Mouse (Mus musculus) brain, adult 2 months (tissue): ENCODE measurements around the gene Gm11562.
"Not testable (repeated sequence)": the region's sequence is repeated elsewhere in the genome, so short reads cannot be mapped to it uniquely, and the experiment has no call there.

Experiments used
- DNase-seq: peaks from one replicate; pipeline ENCODE4 v3.0.0; 2011; ENCODE audit warnings: low read depth, low spot score

Gene Gm11562

DNA sequence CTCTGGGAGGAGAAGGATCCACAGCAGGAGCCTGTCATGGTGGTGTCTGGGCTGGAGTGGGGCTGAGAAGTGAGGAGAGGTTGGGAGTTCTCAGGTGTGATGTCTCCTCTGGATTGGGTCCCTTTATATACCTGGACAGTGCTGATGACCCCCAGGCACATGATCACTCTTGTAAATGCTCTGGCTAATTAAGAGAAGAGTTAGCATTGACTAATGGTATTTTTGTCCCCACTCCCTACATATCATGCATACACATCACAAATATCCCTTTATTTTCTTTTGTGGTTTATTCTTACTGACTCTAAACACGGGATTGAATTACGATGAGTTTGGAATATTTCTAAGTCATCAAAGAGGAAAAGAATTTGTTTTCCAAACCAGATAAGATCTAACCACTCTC, at the start of gene Gm11562:
Gene Gm11562 (minus strand): TSS at position 101 of the 400 bp plus-strand sequence.
- DNase-seq: no peak

DNA sequence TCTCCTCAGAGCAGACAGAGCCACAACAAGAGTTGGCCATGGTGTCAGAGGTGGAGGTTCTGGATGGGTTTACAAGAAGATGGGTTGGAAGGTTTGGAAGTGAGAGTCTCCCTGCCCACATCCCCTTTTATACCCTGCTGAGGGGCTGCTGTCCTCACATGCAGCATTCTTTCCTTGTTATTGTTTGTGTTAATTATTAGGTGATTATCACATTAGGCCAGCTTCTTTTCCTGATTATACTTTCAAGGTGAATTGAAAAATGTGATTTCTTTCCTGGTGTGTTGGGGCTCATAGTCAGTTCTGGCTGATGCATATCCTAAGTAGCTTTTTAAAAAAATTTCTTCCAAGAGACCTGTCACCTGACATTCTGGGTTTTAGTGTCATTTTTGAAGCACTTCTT, 45.6 kb upstream of the Gm11562 start, which contains the start of gene Krtap4-6:
Gene Krtap4-6 (minus strand): TSS at position 101 of the 400 bp plus-strand sequence.
- DNase-seq: no peak

GRCm38 (mm10) chr11:99662802-99663201, 42.6 kb upstream of the Gm11562 start:
- DNase-seq: no peak

GRCm38 (mm10) chr11:99659256-99659655, 39.0 kb upstream of the Gm11562 start:
- DNase-seq: no peak

DNA sequence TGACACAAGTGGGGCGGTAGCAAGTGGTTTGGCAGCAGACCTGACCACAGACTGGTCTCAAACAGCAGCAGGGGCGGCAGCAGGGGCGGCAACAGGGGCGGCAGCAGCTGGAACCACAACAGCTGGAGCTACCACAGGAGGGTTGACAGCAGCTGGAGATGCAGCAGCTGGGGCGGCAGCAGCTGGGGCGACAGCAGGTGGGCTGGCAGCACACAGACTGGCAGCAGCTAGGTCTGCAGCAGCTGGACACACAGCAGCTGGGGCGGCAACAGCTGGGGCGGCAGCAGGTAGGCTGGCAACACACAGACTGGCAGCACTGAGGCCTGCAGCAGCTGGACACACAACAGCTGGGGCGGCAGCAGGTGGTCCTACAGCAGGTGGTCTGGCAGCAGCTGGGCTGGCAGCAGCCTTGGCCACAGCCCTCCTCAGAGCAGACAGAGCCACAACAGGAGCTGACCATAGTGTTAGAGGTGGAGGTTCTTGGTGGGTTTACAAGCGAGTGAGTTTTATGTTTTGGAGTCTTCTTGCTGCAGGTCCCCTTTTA, 38.3 kb upstream of the Gm11562 start, which contains the start of gene Gm11563:
Gene Gm11563 (minus strand): TSS at position 494 of the 544 bp plus-strand sequence.
- not testable (repeated sequence) for DNase-seq

DNA sequence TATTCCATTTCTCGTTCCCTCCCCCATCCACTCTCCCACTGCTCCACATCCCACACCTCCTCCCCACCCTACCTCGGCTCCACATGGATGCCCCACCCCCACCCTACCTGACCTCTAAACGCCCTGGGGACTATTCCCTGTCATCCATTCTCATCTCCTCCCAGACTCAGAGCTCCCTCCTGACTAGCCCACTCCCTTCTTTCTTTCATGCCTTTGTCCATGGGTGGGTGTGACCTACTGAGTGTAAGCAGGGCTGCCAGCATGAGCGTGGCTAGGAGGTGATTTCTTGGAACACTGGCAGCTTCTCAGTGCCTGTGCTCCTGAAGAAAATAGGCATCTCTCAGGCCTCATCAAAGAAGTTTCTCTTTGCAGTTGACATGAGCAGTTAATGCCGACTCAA, 36.8 kb upstream of the Gm11562 start:
- DNase-seq: no peak

GRCm38 (mm10) chr11:99650136-99650535, 29.9 kb upstream of the Gm11562 start, which contains the start of gene Gm11555:
Gene Gm11555, minus strand, starts transcription at chr11:99650236.
- no peak for DNase-seq

DNA sequence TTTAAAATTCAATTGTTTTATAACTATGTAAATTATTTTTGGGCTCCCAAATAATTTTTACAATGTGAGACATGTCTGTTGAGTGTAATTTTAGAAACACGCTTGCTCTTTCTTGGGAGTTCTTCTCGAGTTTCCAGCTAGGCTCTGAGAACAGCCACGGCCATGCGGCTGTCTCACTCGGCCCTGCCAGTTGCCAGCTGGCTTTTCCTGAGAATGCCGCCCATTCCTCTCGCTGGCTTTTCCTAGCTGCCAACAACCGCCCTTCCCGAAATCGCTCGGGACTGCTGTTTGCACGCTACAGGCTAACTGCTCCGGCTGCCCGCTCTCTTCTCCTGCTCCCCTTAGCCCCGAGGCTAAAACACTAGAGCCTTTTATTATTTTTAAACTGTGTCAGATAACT, 26.2 kb upstream of the Gm11562 start:
- DNase-seq: peak; percentile 66

GRCm38 (mm10) chr11:99644351-99644750, 24.1 kb upstream of the Gm11562 start:
- DNase-seq: peak; percentile 48

DNA sequence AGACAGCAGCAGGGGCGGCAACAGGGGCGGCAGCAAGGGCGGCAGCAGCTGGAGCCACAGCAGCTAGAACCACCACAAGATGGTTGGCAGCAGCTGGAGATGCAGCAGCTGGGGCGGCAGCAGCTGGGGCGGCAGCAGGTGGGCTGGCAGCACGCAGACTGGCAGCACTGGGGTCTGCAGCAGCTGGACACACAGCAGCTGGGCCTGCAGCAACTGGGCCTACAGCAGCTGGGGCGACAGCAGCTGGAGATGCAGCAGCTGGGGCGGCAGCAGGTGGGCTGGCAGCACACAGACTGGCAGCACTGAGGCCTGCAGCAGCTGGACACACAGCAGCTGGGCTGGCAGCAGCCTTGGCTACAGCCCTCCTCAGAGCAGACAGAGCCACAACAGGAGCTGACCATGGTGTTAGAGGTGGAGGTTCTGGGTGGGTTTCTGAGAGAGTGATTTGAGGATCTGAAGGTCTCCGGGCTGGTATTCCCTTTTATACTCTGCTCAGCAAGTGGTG, 23.5 kb upstream of the Gm11562 start, which contains the start of gene Krtap4-7:
Gene Krtap4-7 (minus strand): TSS at position 455 of the 505 bp plus-strand sequence.
- DNase-seq: not testable (repeated sequence)

DNA sequence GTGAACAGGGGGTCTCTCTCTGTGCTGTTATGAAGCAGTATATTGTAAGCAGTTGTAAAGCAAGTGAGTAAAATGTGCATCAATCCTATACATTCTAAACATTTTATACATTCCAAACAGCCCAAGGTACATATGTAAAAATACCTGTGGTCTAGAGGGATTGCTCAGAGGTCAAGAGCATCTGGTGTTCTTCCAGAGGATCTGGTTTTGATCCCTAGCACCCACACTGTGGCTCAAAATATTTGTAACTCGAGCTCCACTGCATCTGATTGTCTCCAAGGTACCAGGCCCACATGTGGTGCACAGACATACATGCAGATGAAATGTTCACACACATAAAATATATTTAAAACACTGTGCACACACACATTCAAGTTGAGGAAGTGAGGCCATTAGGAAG, 20.7 kb upstream of the Gm11562 start:
- no peak for DNase-seq

- peak; percentile 72 for DNase-seq
These were observed 16.9 kb upstream of the Gm11562 start for GRCm38 (mm10) chr11:99637086-99637485.

DNA sequence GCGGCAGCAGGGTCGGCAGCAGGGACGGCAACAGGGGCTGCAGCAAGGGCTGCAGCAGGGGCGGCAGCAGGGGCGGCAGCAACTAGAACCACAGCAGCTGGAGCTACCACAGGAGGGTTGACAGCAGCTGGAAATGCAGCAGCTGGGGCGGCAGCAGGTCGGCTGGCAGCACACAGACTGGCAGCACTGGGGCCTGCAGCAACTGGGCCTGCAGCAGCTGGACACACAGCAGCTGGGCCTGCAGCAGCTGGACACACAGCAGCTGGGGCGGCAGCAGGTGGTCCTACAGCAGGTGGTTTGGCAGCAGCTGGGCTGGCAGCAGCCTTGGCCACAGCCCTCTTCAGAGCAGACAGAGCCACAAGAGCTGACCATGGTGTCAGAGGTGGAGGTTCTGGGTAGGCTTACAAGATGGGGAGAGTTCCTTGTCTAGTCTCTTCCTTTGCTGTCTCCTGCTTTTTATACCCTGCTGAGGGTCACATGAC, 14.5 kb upstream of the Gm11562 start, which contains the start of gene Krtap4-2:
Gene Krtap4-2 (minus strand): TSS at position 432 of the 482 bp plus-strand sequence.
- no peak for DNase-seq

GRCm38 (mm10) chr11:99633293-99633692, 13.1 kb upstream of the Gm11562 start:
- DNase-seq: peak; percentile 71

DNA sequence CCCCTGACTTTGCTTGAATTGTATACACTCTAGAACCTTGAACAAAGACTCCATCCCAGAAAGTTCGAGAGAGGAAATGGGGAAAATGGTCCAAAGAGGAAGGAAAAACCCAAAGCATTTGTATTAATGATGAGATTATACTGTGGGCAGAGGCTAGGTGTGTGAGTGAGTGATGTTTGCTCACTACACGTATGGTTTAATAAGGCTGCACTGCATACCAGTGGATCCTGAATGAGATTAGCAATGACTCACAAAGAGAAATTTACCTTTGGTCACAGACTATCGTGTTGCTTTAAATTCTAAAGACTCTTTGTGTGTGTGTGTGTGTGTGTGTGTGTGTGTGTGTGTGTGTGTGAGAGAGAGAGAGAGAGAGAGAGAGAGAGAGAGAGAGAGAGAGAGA, 10.7 kb upstream of the Gm11562 start:
- DNase-seq: no peak

DNA sequence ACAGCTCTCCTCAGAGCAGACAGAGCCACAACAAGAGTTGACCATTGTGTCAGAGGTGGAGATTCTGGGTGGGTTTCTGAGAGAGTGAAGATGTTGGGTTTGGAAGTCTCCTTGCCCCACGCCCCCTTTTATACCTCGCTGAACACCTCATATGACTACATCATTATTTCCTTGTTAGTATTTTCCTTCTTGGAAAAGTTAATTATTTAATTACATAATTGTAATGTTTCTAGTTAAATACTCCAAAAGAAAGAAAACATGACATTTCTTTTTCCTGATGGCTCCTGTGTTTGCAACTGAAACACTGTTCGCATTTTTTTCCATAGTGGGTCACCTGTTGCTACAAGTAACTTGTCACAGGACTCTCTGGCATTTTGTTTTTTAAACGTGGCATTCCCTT, 7.9 kb upstream of the Gm11562 start, which contains the start of gene Krtap4-1:
Gene Krtap4-1 (minus strand): TSS at position 101 of the 400 bp plus-strand sequence.
- DNase-seq: no peak

- peak; percentile 43 for DNase-seq
These were observed 5.4 kb downstream of the Gm11562 start, which contains the start of gene Krtap2-4 for GRCm38 (mm10) chr11:99614796-99615363. Gene Krtap2-4, minus strand, starts transcription at chr11:99614846.

GRCm38 (mm10) chr11:99610089-99610488, 10.1 kb downstream of the Gm11562 start, which contains the start of gene Gm11937:
Gene Gm11937, minus strand, starts transcription at chr11:99610189.
- DNase-seq: not testable (repeated sequence)

DNA sequence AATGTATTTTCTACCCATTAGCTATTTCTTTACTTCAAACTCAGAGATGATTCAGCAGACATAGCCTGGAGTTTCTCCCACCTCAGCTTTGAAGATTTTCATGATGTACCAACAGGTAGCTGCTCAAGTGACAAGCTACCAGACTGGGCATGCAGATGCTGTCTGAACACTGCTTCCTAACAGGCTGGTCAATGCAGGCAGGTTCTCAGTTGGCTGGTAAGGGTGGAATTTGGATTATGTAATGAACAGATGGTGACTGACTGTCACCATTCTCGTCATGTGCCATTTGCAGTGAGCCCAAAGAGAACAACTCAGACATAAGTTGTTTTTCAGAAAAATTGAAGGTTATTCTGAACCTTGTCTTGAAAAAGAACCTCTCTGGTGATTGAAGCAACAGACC, 11.1 kb downstream of the Gm11562 start:
- peak; percentile 82 for DNase-seq

DNA sequence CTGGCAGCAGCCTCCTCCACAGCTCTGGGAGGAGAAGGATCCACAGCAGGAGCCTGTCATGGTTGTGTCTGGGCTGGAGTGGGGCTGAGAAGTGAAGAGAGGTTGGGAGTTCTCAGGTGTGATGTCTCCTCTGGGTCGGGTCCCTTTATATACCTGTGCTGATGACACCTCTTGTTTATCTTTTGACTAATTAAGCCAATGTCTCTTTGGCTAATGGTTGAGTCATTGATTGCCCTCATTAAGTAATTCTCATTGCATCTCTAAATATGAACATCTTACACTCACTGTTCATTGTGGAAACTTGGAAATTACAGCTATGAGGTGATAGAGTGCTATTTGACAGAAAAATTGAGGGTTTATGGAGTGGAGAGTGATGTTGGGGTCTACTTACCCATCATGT, 17.0 kb downstream of the Gm11562 start, which contains the start of gene Gm11938:
Gene Gm11938 (minus strand): TSS at position 101 of the 400 bp plus-strand sequence.
- not testable (repeated sequence) for DNase-seq

- DNase-seq: not testable (repeated sequence)
These were observed 22.5 kb downstream of the Gm11562 start, which contains the start of gene Krtap9-3 for GRCm38 (mm10) chr11:99597742-99598141. Gene Krtap9-3, minus strand, starts transcription at chr11:99598105.

DNA sequence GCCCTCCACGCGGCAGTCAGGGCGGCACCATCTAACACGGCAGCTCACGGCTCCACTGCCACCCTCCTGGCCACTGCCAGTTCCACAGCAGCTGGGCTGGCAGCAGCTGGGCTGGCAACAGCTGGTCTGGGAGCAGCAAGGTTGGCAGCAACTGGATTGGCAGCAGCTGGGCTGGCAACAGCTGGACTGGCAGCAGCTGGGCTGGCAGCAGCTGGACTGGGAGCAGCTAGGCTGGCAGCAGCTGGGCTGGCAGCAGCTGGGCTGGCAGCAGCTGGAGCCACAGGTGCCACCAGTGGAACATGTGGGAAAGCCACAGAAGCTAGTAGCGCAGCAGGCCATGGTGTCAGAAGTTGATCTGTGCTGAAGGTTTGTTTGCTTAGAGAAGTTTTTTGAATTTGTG, 29.3 kb downstream of the Gm11562 start, which contains the start of gene Krtap1-3:
Gene Krtap1-3 (minus strand): TSS at position 359 of the 400 bp plus-strand sequence.
- no peak for DNase-seq
